Mouse (Mus musculus): ENCODE data around the gene Upk3b. TPM values are rescaled to one million over a fixed set of nuclear protein-coding genes. Genes with fewer than 3 reads are reported as not detected.

Gene Upk3b
- polyA plus RNA-seq, 1 experiment from 2014 or later: 37.0 TPM

DNA sequence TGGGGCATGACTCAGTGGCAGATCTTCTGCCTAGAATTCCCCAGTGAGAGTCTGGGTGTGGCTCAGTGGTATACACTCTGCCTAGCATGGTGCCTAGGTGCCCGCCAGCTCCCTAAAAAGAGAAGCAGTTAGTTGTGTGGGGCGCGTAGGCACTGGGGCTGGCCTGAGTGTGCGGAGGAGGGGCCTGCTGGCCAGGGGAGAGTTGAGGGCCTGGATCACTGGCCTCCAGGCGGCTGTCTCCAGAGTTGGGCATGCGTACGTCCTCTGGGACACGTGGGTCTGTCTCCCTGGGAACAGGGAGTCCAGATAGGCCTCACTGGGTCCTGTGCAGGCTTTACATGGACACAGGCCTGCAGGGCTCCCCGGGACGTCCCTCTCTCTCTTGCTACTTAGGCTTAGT lies 23.4 kb upstream of the Upk3b start:
- H3K27me3 ChIP-seq (replicated peaks): no peaks in the 10 kb centered on the region
- H3K9me3 ChIP-seq: no peaks in the 10 kb centered on the region
- peaks cover 20% of the 10 kb centered on the region for H3K36me3 ChIP-seq
- H3K4me1 ChIP-seq: 0 out of 2 replicates have a peak, but pooled peaks cover 5% of the 10 kb centered on the region
- H3K4me3 ChIP-seq (replicated peaks): no peak overlapping the region
- WGBS: 90% methylated on average over 10 of the region's 10 CpGs
- H3K27ac ChIP-seq: peak overlapping the region; percentile 87
- H3K4me2 ChIP-seq: no peak overlapping the region
- no peak overlapping the region for H3K9ac ChIP-seq
- ATAC-seq (ENCODE audit: insufficient read depth, low FRiP score, low read depth): no peak

- WGBS: 77% methylated on average over 10 of the region's 10 CpGs
- Histone ChIP-seq H3K27ac (peak overlapping the region; percentile 87), H3K4me3 (replicated peaks) (no peak overlapping the region), H3K27me3 (replicated peaks) (no peaks in the 10 kb centered on the region), H3K36me3 (peaks cover 20% of the 10 kb centered on the region; the same call in 1 of the 2 replicates), H3K9ac (no peak overlapping the region), H3K4me2 (no peak overlapping the region), H3K9me3 (no peaks in the 10 kb centered on the region), H3K4me1 (0 out of 2 replicates have a peak, but pooled peaks cover 5% of the 10 kb centered on the region)
- ATAC-seq (ENCODE audit: insufficient read depth, low FRiP score, low read depth): no peak
Measured at GRCm38 (mm10) chr5:136015586-136015985, 22.7 kb upstream of the Upk3b start.

DNA sequence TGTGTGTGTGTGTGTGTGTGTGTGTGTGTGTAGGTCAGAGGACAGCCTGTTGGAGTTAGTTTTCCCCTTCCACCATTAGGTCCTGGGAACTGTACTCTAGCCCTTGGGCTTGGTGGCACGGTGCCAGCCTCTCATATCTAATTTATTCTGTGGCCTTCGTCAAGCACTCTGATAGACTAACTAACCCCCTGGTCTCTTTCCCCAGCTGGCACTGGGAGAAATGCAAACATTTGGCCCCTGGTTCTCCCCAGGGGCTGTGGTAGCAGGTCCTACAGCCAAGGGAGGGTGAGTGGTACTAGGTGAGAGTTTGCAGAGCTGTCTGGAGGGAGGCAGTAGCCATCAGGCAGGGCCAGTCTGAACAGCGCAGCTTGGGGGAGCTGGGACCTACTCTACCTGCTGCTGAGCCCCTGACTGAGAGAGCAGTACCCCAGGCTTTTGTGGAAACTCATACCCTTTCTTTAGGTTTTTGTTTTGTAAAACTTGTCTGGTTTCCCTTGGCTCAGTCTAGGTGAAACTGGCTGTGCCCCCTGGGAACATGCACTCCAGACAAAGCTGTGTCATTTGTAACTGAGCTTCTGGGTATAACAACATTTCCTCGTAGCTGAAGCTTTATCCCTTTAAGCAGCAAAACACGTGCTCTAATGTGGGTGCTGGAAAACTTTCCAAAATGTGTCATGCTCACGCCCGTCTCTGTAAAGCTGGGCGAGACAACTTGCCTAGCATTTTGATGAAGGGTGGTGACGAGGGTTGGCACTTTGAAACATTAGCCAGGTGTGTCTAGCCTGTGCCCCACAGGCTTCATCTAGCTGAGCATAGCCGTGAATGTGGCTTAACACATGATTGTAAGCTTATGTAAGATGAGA lies 22.1 kb upstream of the Upk3b start:
- Histone ChIP-seq H3K27me3 (replicated peaks) (no peaks in the 10 kb centered on the region), H3K36me3 (peaks cover 19% of the 10 kb centered on the region; the same call in 1 of the 2 replicates), H3K4me1 (0 out of 2 replicates have a peak, but pooled peaks cover 5% of the 10 kb centered on the region), H3K4me2 (no peak overlapping the region), H3K27ac (peak overlapping the region; percentile 87), H3K9me3 (no peaks in the 10 kb centered on the region), H3K9ac (no peak overlapping the region), H3K4me3 (replicated peaks) (no peak overlapping the region)
- WGBS: 59% methylated on average over 10 of the region's 10 CpGs
- ATAC-seq (ENCODE audit: insufficient read depth, low FRiP score, low read depth): peak; percentile 79

DNA sequence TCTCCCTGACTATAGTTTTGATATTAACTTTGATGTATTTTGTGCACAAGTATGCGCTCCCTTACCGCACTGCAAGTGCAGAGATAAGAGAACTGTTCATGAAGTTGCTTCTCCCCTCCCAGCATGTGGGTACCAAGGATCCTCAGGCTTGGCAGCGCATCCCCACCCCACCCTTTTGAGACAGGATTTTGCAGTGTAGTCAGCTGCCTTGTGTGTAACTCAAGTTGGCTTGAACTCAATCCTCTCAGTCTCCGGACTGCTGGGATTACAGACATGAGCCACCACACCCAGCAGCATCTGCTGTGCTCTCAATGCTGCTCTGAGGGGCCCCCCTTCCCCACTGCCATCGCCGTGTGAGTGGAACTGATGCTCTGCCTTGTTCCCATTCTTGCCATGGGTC lies 21.0 kb upstream of the Upk3b start:
- WGBS: 77% methylated on average over 6 of the region's 6 CpGs
- no peak for ATAC-seq (ENCODE audit: insufficient read depth, low FRiP score, low read depth)
- H3K9me3 ChIP-seq: no peaks in the 10 kb centered on the region
- peaks cover 13% of the 10 kb centered on the region; the same call in 1 of the 2 replicates for H3K36me3 ChIP-seq
- no peak overlapping the region for H3K4me2 ChIP-seq
- no peaks in the 10 kb centered on the region for H3K27me3 ChIP-seq (replicated peaks)
- 0 out of 2 replicates have a peak overlapping the region, but pooled peaks have one; percentile 87 for H3K27ac ChIP-seq
- H3K9ac ChIP-seq: no peak overlapping the region
- H3K4me3 ChIP-seq (replicated peaks): no peak overlapping the region
- H3K4me1 ChIP-seq: 0 out of 2 replicates have a peak, but pooled peaks cover 5% of the 10 kb centered on the region

GRCm38 (mm10) chr5:136018726-136019125 lies 19.6 kb upstream of the Upk3b start:
- H3K9me3 ChIP-seq: no peaks in the 10 kb centered on the region
- H3K4me2 ChIP-seq: no peak overlapping the region
- H3K4me1 ChIP-seq: 0 out of 2 replicates have a peak, but pooled peaks cover 5% of the 10 kb centered on the region
- peaks cover 8% of the 10 kb centered on the region; the same call in 1 of the 2 replicates for H3K36me3 ChIP-seq
- WGBS: 84% methylated on average over 2 of the region's 2 CpGs
- ATAC-seq (ENCODE audit: insufficient read depth, low FRiP score, low read depth): no peak
- H3K27me3 ChIP-seq (replicated peaks): no peaks in the 10 kb centered on the region
- H3K4me3 ChIP-seq (replicated peaks): no peak overlapping the region
- H3K9ac ChIP-seq: no peak overlapping the region
- no peak overlapping the region for H3K27ac ChIP-seq

DNA sequence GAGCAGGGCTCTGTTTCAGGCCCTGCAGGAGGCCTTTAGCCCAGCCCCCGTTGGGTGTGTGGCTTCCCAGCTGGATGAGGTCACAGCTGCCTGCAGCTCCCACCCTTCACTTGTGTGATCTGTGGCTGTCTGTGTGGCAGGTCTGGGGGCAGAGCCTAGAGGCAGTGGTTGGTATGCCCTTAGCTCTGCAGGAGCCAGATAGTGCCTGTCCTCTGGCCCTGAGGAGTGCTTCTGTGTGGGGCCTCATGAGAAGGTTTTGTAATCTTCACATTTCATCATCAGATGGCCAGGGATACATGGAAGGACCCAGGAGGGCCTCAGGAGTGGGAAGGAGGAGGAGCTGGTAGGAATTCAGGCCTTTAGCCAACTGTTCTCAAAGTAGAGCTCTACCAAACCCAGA lies 18.4 kb upstream of the Upk3b start:
- no peak overlapping the region for H3K27ac ChIP-seq
- H3K4me3 ChIP-seq (replicated peaks): no peak overlapping the region
- ATAC-seq (ENCODE audit: insufficient read depth, low FRiP score, low read depth): no peak
- H3K9me3 ChIP-seq: no peaks in the 10 kb centered on the region
- H3K27me3 ChIP-seq (replicated peaks): no peaks in the 10 kb centered on the region
- H3K9ac ChIP-seq: no peak overlapping the region
- WGBS: 37% methylated on average over 1 of the region's 1 CpGs
- no peak overlapping the region for H3K4me2 ChIP-seq
- H3K36me3 ChIP-seq: peaks cover 4% of the 10 kb centered on the region; the same call in 1 of the 2 replicates
- H3K4me1 ChIP-seq: 0 out of 2 replicates have a peak, but pooled peaks cover 5% of the 10 kb centered on the region

DNA sequence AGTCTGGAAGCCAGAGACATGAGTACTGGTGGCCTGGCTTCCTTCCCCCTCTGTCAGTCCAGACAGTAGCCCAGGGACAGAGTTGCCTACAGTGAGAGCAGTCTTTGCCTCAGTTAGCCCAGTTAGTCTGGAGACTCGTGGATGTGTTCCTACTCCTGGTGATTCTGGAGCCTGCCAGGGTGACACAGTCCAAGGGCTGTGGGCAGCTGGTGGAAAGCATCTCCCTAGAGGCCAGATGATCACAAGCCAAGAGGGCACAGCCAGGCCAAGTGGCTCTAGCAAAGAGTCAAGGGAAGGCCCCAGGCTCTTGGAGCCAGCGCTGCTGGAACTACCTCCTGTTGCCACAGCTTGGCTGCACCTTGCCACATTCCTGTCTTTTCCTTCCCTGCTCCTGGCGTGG lies 12.6 kb upstream of the Upk3b start:
- Histone ChIP-seq H3K9me3 (no peaks in the 10 kb centered on the region), H3K27me3 (replicated peaks) (no peaks in the 10 kb centered on the region), H3K9ac (no peak overlapping the region), H3K4me1 (no peaks in the 10 kb centered on the region), H3K27ac (no peak overlapping the region), H3K4me2 (no peak overlapping the region), H3K36me3 (peaks cover 32% of the 10 kb centered on the region; the same call in 1 of the 2 replicates), H3K4me3 (replicated peaks) (no peak overlapping the region)
- WGBS: 74% methylated on average over 3 of the region's 3 CpGs
- no peak for ATAC-seq (ENCODE audit: insufficient read depth, low FRiP score, low read depth)

GRCm38 (mm10) chr5:136026859-136027258 lies 11.4 kb upstream of the Upk3b start:
- H3K27me3 ChIP-seq (replicated peaks): no peaks in the 10 kb centered on the region
- no peaks in the 10 kb centered on the region for H3K4me1 ChIP-seq
- H3K4me2 ChIP-seq: no peak overlapping the region
- no peak for ATAC-seq (ENCODE audit: insufficient read depth, low FRiP score, low read depth)
- no peaks in the 10 kb centered on the region for H3K9me3 ChIP-seq
- H3K36me3 ChIP-seq: peaks cover 33% of the 10 kb centered on the region
- no peak overlapping the region for H3K27ac ChIP-seq
- no peak overlapping the region for H3K9ac ChIP-seq
- no peak overlapping the region for H3K4me3 ChIP-seq (replicated peaks)
- 89% methylated on average over 9 of the region's 9 CpGs for WGBS

- ATAC-seq (ENCODE audit: insufficient read depth, low FRiP score, low read depth): no peak
- no peak overlapping the region for H3K4me3 ChIP-seq (replicated peaks)
- no peaks in the 10 kb centered on the region for H3K9me3 ChIP-seq
- H3K4me1 ChIP-seq: no peaks in the 10 kb centered on the region
- no peak overlapping the region for H3K27ac ChIP-seq
- 75% methylated on average over 11 of the region's 11 CpGs for WGBS
- no peak overlapping the region for H3K4me2 ChIP-seq
- peaks cover 37% of the 10 kb centered on the region for H3K36me3 ChIP-seq
- H3K27me3 ChIP-seq (replicated peaks): no peaks in the 10 kb centered on the region
- H3K9ac ChIP-seq: no peak overlapping the region
Measured at GRCm38 (mm10) chr5:136027612-136028311, 10.5 kb upstream of the Upk3b start.

GRCm38 (mm10) chr5:136034868-136035267 lies 3.4 kb upstream of the Upk3b start:
- 0 out of 2 replicates have a peak, but pooled peaks cover 6% of the 10 kb centered on the region for H3K4me1 ChIP-seq
- no peak overlapping the region for H3K27ac ChIP-seq
- 74% methylated on average over 4 of the region's 4 CpGs for WGBS
- no peak overlapping the region for H3K9ac ChIP-seq
- no peaks in the 10 kb centered on the region for H3K9me3 ChIP-seq
- ATAC-seq (ENCODE audit: insufficient read depth, low FRiP score, low read depth): no peak
- H3K36me3 ChIP-seq: peaks cover 16% of the 10 kb centered on the region
- H3K4me2 ChIP-seq: no peak overlapping the region
- no peaks in the 10 kb centered on the region for H3K27me3 ChIP-seq (replicated peaks)
- H3K4me3 ChIP-seq (replicated peaks): no peak overlapping the region

DNA sequence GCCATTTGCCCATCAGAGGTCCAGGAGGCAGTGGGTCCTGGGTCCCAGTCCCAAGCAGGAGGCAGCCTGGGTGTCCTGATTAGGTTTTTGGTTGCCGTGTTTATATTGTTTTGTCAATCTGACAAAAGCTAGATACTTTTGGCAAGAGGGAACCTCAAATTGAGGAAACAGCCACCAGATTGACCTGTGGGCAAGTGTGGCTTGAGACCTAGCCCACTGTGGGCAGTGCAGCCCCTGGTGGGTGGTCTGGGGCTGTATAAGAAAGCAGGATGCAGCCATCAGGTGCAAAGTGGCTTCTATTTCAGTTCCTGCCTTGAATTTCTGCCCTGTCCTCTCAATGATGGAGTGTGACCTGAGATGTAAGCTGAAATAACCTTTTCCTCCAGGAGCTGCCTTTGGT lies 3.0 kb upstream of the Upk3b start:
- 77% methylated on average over 1 of the region's 1 CpGs for WGBS
- H3K27ac ChIP-seq: no peak overlapping the region
- no peaks in the 10 kb centered on the region for H3K9me3 ChIP-seq
- H3K4me1 ChIP-seq: 0 out of 2 replicates have a peak, but pooled peaks cover 6% of the 10 kb centered on the region
- H3K4me3 ChIP-seq (replicated peaks): no peak overlapping the region
- no peak overlapping the region for H3K9ac ChIP-seq
- no peaks in the 10 kb centered on the region for H3K27me3 ChIP-seq (replicated peaks)
- ATAC-seq (ENCODE audit: insufficient read depth, low FRiP score, low read depth): no peak
- no peak overlapping the region for H3K4me2 ChIP-seq
- peaks cover 12% of the 10 kb centered on the region for H3K36me3 ChIP-seq

DNA sequence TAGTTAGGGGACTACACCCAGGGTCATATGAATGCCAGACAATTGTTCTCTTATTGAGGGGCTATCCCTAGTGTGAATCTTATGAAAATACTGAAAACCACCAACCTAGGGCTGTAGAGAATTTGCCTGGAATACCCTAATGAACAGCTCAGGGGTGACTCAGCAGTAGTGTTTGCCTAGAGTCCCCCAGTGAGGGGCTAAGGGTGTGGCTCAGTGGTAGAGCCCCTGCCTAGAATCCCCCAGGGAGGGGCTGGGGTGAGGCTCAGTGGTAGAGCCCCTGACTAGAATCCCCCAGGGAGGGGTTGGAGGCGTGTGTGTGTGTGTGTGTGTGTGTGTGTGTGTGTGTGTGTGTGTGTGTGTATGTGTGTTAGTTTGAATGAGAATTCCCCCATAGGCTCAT lies 1.6 kb upstream of the Upk3b start:
- H3K36me3 ChIP-seq: peaks cover 9% of the 10 kb centered on the region; the same call in 1 of the 2 replicates
- H3K4me1 ChIP-seq: 0 out of 2 replicates have a peak, but pooled peaks cover 6% of the 10 kb centered on the region
- no peak overlapping the region for H3K4me3 ChIP-seq (replicated peaks)
- no peak overlapping the region for H3K27ac ChIP-seq
- WGBS: 78% methylated on average over 1 of the region's 1 CpGs
- no peaks in the 10 kb centered on the region for H3K9me3 ChIP-seq
- H3K9ac ChIP-seq: no peak overlapping the region
- no peak overlapping the region for H3K4me2 ChIP-seq
- H3K27me3 ChIP-seq (replicated peaks): no peaks in the 10 kb centered on the region
- ATAC-seq (ENCODE audit: insufficient read depth, low FRiP score, low read depth): no peak

Data from stomach, embryonic 15.5 days (tissue).